Mouse (Mus musculus) midbrain, embryonic 11.5 days (tissue): ENCODE measurements at regions not wholly inside any gene's neighbourhood (a gene's known extent, or its start where the extent isn't known, plus 50 kb on each side); places are given as distances from the start of the nearest gene placed in this dataset.

Source experiments
- ATAC-seq: fragments of 200-750 bp; cut with Nextera tagmentation; 2 replicates; pipeline ENCODE4 v1.8.0; 2017; ENCODE audit warnings: moderate TSS enrichment, moderate library complexity; ENCODE audit not compliant: low FRiP score
- DNase-seq: peaks from one replicate; pipeline ENCODE4 v3.0.0; 2015; ENCODE audit warnings: low spot score; ENCODE audit errors: missing footprints
- H3K27ac ChIP-seq: fragments of 300-500 bp; sonication (generic); 2 replicates; pipeline ENCODE4 v1.5.1; 2014; ENCODE audit warnings: low read depth, low read length
- H3K27me3 ChIP-seq: fragments of 300-500 bp; sonication (generic); 2 replicates; pipeline ENCODE4 v1.6.1; 2014; ENCODE audit warnings: mild to moderate bottlenecking, low read length, moderate library complexity, mixed read lengths; ENCODE audit not compliant: control insufficient read depth, insufficient read depth
- H3K36me3 ChIP-seq: fragments of 300-500 bp; sonication (generic); 2 replicates; pipeline ENCODE4 v1.6.1; 2014; ENCODE audit warnings: mild to moderate bottlenecking, low read length, moderate library complexity, mixed read lengths; ENCODE audit not compliant: control insufficient read depth, insufficient read depth
- H3K4me1 ChIP-seq: fragments of 300-500 bp; sonication (generic); 2 replicates; pipeline ENCODE4 v1.6.1; 2014; ENCODE audit warnings: low read length; ENCODE audit not compliant: control insufficient read depth, insufficient read depth
- H3K4me2 ChIP-seq: fragments of 300-500 bp; sonication (generic); 2 replicates; pipeline ENCODE4 v1.6.1; 2014; ENCODE audit warnings: mild to moderate bottlenecking, moderate library complexity
- H3K4me3 ChIP-seq: fragments of 300-500 bp; sonication (generic); 2 replicates; pipeline ENCODE4 v1.5.1; 2014; ENCODE audit warnings: low read depth, low read length
- H3K9ac ChIP-seq: fragments of 300-500 bp; sonication (generic); 2 replicates; pipeline ENCODE4 v1.6.1; 2014; ENCODE audit warnings: low read length
- H3K9me3 ChIP-seq: fragments of 300-500 bp; sonication (generic); 2 replicates; pipeline ENCODE4 v1.6.1; 2016; ENCODE audit warnings: low read length; ENCODE audit not compliant: control insufficient read depth
- WGBS: fragments of 180-500 bp; shearing (Covaris S2); extraction: QIAGEN DNeasy Blood & Tissue Kit; methylation state at CpG from one replicate; pipeline ENCODE4 v1.1.7; 2014; 5-methylcytosine and 5-hydroxymethylcytosine counted together

DNA sequence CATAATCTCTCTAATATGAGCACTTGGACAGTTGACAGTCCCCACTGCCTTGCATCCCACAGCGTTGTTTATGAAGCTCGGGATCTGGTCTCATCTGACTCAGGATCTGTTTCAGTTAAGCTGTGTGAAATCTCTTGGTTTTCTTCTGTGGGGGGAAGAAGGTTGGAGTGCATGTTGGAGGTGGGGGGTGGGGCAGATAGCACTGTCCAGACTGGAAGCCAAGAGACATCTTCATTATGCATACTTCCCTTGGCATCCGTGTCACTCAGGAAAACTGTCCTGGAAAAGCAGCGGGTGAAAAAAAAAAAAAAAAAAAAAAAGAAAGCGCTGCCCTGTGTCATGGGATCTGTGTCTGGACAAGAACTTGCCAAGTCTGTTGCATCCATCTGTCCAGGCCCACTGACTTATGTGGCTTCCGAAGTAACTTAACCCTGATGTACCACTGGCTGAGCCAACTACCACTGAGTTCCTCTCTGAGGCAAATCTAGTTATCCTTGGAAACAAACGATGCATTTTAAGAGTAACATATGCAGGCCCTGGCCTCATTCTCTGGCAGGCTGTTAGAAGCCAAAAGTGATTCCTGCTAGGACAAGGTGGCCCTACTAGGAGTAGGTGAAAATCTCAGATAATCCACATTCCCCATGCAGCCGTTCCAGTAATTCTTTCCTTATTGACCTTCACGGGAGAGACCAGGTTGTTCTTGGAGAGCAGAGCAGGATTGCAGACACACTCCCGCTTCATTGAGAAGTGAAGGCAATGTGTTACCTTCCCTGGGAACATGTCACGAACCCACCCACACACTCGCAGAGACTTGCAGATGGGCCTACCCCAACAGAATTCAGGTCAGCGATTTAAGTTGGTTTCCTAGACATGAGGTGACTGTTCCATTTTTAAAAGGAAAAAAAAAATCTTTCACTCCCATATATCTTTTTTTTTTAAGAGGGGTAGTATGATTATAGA, 439.7 kb downstream of the Epha4 start:
- ATAC-seq = no peak
- 88% methylated on average over 13 of the region's 13 CpGs for WGBS

DNA sequence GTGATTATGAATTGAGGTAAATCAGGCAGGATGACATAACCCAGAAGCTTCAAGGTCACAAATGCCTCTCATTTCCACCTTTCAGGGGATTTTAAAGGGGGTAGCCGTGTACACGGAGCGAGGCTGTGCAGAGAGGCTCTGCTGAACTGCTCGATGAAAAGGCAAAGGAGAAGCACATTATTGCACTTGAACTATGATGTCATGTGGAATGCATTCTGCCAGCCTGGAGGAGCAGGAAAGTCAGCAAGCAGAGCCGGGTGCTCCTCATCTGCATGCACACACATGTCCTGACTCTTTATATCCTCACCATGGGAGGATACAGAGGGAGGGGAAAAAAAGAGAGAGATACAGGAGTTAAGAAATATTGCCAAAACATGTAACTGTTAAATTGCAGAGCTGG, 434.1 kb downstream of the Epha4 start:
- Histone ChIP-seq H3K4me3 (no peak overlapping the region), H3K27me3 (no peaks in the 10 kb centered on the region), H3K27ac (no peak overlapping the region), H3K9me3 (no peaks in the 10 kb centered on the region), H3K4me1 (peaks cover 11% of the 10 kb centered on the region), H3K4me2 (no peak overlapping the region), H3K36me3 (no peaks in the 10 kb centered on the region), H3K9ac (no peak overlapping the region)
- WGBS = 51% methylated on average over 5 of the region's 5 CpGs
- ATAC-seq (peak; percentile 55; the same call in 1 of the 2 replicates), DNase-seq (no peak)

More for the DNA sequence above, 439.7 kb downstream of the Epha4 start:
- H3K36me3 ChIP-seq = no peaks in the 10 kb centered on the region
- no peak for DNase-seq
- H3K9me3 ChIP-seq = no peaks in the 10 kb centered on the region
- no peak overlapping the region for H3K4me3 ChIP-seq
- H3K27ac ChIP-seq = no peak overlapping the region
- no peaks in the 10 kb centered on the region for H3K27me3 ChIP-seq
- H3K9ac ChIP-seq = no peak overlapping the region
- peaks cover 7% of the 10 kb centered on the region; the same call in 1 of the 2 replicates for H3K4me1 ChIP-seq
- no peak overlapping the region for H3K4me2 ChIP-seq

DNA sequence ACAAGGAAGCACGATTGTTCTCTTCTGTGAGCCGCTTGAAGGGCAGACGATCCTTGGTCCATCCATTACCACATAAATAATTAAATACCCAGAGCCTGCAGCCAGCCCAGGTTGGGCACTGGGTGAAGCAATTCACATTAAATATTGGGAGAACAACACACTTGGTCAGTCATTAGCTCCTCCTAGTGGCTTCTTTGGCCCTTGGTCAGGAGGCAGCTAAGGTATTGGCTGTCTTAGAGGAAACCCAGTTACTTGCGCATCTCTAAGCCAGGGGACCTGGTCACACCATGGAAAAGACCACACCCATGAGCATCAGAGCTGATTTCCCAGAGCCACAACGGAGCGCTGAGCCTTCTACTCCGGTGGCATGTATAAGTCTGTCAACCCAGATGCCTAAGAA, 433.2 kb downstream of the Epha4 start:
- DNase-seq (no peak), ATAC-seq (0 out of 2 replicates have a peak, but pooled peaks have one; percentile 16)
- Histone ChIP-seq H3K27me3 (no peaks in the 10 kb centered on the region), H3K27ac (no peak overlapping the region), H3K9ac (no peak overlapping the region), H3K4me2 (no peak overlapping the region), H3K36me3 (no peaks in the 10 kb centered on the region), H3K4me1 (peaks cover 11% of the 10 kb centered on the region), H3K9me3 (no peaks in the 10 kb centered on the region), H3K4me3 (no peak overlapping the region)
- 44% methylated on average over 7 of the region's 7 CpGs for WGBS

DNA sequence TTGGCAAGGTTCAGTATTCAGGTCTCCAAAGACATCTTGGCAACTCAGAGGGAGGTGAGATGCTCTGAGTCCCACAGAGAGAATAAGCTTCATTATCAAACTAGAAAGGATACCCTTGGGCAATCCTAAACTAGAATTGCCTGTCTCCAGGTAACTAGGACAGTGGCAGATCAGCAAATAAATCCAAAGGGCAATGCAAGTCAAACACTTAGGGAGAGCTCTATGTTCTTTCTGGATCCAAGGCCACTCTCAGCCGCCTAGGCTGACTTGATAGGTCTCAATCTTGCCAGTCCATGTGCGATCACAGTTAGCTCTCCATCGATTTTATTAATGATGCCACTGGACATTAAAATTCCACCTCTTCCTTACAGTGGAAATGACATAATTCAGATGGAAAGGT, 432.5 kb downstream of the Epha4 start:
- H3K9me3 ChIP-seq = no peaks in the 10 kb centered on the region
- WGBS = 90% methylated on average over 3 of the region's 3 CpGs

DNA sequence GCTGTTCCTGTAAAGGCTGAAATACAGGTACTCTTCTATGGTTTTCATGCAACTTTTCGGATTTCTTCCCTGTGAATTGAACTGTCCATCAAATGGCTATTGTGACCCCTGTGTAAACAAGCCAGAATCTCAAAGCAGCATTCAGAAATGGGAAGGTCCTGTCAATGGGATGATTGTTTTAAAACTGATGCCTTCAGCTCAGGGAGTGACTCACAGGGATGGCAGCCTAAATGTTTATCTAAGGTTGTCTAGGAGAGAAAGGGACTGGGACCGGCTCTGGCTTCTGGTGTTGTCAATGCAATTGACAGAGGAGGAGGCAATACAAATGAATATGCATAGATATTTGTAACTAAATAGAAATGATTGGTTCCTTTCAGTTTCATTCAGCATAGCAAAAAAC, 421.3 kb downstream of the Epha4 start:
- Histone ChIP-seq H3K4me1 (0 out of 2 replicates have a peak, but pooled peaks cover 2% of the 10 kb centered on the region), H3K9ac (no peak overlapping the region), H3K27ac (no peak overlapping the region), H3K4me2 (no peak overlapping the region), H3K4me3 (no peak overlapping the region), H3K9me3 (no peaks in the 10 kb centered on the region), H3K27me3 (no peaks in the 10 kb centered on the region), H3K36me3 (no peaks in the 10 kb centered on the region)
- 47% methylated on average over 2 of the region's 2 CpGs for WGBS
- DNase-seq (no peak), ATAC-seq (no peak)

More for the DNA sequence above, 432.5 kb downstream of the Epha4 start:
- H3K27me3 ChIP-seq = no peaks in the 10 kb centered on the region
- no peak overlapping the region for H3K4me2 ChIP-seq
- no peak overlapping the region for H3K9ac ChIP-seq
- H3K36me3 ChIP-seq = no peaks in the 10 kb centered on the region
- H3K27ac ChIP-seq = no peak overlapping the region
- peaks cover 11% of the 10 kb centered on the region for H3K4me1 ChIP-seq
- no peak for ATAC-seq
- DNase-seq = no peak
- no peak overlapping the region for H3K4me3 ChIP-seq

DNA sequence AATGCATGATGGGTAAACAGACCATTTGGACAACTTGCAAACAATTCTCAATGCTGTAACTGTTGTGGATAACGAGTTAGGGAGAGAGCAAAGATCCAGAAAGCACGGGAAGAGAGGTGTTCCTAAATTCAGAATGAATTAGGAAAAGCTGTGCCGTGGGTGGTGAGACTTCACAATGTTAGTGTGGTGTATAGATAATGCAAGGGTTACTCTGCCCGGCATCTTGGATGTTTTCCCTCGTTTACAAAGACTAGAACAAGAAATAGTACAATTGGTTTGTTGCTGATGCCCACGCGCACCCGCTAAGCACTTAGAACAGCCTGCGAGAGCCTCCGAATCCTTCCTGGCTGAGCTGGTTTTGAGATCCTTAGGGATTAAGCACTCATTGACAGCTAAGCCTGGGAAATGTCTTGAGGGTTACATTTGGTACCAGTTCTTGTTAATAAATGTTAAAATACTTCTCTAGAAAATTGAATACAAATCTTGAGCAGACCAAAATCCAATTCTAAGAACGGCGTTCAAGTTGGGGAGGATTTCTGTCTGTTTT, 413.1 kb downstream of the Epha4 start:
- 19% methylated on average over 12 of the region's 12 CpGs for WGBS
- Histone ChIP-seq H3K4me3 (no peak overlapping the region), H3K4me2 (peak overlapping the region; percentile 22; the same call in 1 of the 2 replicates), H3K36me3 (no peaks in the 10 kb centered on the region), H3K27me3 (0 out of 2 replicates have a peak, but pooled peaks cover 4% of the 10 kb centered on the region), H3K4me1 (peaks cover 16% of the 10 kb centered on the region), H3K9me3 (no peaks in the 10 kb centered on the region), H3K27ac (no peak overlapping the region), H3K9ac (no peak overlapping the region)
- peak; percentile 86 for DNase-seq
- no peak for ATAC-seq

DNA sequence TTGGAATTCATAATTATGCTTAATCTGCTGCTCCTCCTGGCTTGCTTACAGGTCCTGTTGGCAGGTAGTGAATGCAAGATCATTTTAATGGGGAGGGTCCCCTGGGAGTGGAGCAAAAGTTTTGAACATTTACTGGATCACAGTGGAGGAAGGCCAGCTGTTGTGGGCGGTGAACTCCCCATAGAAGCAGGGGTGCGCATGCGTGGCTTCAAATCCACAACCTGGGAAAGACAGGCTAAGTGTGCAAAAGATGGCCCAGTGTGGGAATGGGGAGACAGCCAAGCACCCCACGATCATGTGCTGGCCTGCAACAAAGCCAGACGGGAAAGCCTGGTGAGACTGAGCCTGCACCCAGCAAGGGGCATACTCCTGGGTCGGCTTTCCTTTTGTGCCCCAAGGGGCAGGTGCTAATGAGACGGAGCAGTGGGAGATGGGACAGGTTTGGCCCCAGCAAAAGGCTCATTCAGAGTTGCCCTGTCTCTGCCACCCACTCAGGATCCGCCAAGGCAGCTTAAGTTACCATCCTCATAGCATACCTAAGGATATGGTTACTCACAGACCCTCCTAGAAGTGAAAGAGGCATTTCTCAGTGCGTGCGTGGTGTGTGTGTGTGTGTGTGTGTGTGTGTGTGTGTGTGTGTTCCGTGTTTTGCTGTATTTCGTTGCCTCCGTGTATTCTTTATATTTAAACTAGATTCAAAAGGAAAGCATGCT, 412.3 kb downstream of the Epha4 start:
- no peak overlapping the region for H3K4me3 ChIP-seq
- 0 out of 2 replicates have a peak, but pooled peaks cover 4% of the 10 kb centered on the region for H3K27me3 ChIP-seq
- H3K9me3 ChIP-seq = no peaks in the 10 kb centered on the region
- no peak overlapping the region for H3K27ac ChIP-seq
- WGBS = 45% methylated on average over 13 of the region's 13 CpGs
- no peak overlapping the region for H3K9ac ChIP-seq
- no peak overlapping the region for H3K4me2 ChIP-seq
- DNase-seq = peak; percentile 87
- ATAC-seq = no peak
- no peaks in the 10 kb centered on the region for H3K36me3 ChIP-seq
- peaks cover 16% of the 10 kb centered on the region for H3K4me1 ChIP-seq

DNA sequence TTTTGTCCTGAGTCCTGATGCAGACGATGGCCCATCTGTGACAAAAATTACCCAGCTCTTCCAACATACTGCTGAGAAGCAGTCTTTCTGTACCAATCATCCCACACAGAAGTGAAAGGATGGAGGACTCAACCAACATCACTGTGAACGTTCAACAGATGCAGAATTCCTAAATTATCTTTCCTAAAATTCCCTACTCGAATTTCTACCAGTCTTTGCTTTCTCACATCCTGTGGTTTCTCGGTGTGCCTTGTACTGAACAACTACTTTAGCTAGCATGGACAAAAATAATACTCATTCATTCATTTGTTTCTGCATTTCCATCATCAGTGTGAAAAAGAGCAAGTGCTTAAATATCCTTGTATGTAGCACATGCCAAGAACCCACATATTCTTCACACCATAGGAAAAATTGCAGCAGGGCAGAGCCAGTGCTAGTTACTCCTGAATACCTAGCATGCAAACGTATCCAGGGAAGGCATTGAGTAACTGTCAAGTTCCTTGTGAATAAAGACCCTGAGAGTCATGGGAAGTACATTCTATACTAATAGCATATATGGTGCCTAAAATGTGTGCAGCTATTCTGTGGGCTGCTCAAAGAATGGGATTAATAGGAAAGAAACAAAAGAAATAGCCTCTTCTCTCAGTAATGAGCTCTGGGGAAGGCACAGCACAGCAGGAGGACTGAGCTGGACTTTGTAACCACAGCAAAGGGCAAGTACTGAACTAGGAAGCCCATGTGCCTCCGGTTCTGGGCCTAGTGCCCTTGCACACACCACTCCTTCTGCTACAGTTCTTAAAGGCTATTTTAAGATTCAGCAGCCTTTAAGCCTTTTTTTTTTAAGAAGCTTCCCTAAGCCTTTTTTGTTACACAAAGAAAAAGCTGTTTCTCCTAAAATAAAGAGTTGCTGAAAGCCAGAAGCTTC, 404.8 kb downstream of the Epha4 start:
- H3K36me3 ChIP-seq = no peaks in the 10 kb centered on the region
- H3K4me3 ChIP-seq = no peak overlapping the region
- H3K4me1 ChIP-seq = no peaks in the 10 kb centered on the region
- WGBS = 69% methylated on average over 6 of the region's 6 CpGs
- no peak overlapping the region for H3K27ac ChIP-seq
- ATAC-seq (no peak), DNase-seq (no peak)
- H3K27me3 ChIP-seq = no peaks in the 10 kb centered on the region
- H3K9ac ChIP-seq = no peak overlapping the region
- no peaks in the 10 kb centered on the region for H3K9me3 ChIP-seq
- no peak overlapping the region for H3K4me2 ChIP-seq
